In the genomic region with DNA sequence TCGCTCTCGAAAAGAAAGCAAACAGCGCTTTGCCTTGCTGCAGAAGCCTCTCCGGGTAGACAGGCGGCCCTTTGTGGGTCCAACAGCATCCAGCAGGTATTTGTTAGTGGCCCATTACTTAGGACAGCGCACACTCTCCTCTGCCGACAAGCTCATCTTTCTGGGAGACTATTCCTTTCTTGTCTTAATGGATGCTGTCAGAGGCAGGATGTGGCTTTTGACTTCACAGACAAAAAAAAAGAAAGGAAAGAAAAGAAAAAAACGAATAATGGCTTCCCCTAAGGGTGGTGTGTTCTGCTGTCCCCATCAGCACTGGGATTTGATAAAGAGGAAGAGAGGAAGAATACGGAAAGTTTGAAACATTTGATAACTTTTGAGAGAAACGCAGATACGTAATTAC, we compare ENCODE assay signal across 9 mouse cellular contexts.
DNase-seq lines count a peak whose midpoint lies in the region; ATAC-seq and TF ChIP-seq lines count a peak whose summit lies in the region.
"Had no signal": no experiment of that assay in that cellular context is flagged by ENCODE, and none has a peak within 500 bp of the region (broad histone marks: within the 10 kb centered on the region; RNA-seq: fewer than 3 reads in every experiment).

No protein-coding gene starts in this region.

- WGBS in heart, embryonic 11.5 days (ENCODE audit: insufficient replicate concordance) = 20% methylated on average over 11 of the region's 11 CpGs
- WGBS in stomach, embryonic 14.5 days = 14% methylated on average over 11 of the region's 11 CpGs
- 27% methylated on average over 11 of the region's 11 CpGs for WGBS in stomach, postnatal 0 days
- 29% methylated on average over 11 of the region's 11 CpGs for WGBS in liver, embryonic 12.5 days (ENCODE audit: insufficient replicate concordance)

- no peaks in the 10 kb centered on the region for H3K9me3 ChIP-seq in heart, embryonic 11.5 days (replicated peaks; ENCODE audit: control insufficient read depth, low read length)
- no peaks in the 10 kb centered on the region for H3K9me3 ChIP-seq in stomach, embryonic 14.5 days (ENCODE audit: control insufficient read depth, low read depth, low read length)
- no peaks in the 10 kb centered on the region for H3K9me3 ChIP-seq in stomach, postnatal 0 days (ENCODE audit: control insufficient read depth, low read length)
- no peaks in the 10 kb centered on the region for H3K9me3 ChIP-seq in liver, embryonic 12.5 days (replicated peaks)

- no peak for DNase-seq in heart, adult 18-20 months
- DNase-seq in stomach, postnatal 0 days (ENCODE audit: low spot score) = no peak
- DNase-seq in thymus, postnatal 4 days = peak; percentile 33
- no peak for DNase-seq in right cerebral cortex, postnatal 25 days
- DNase-seq in left cerebral cortex, postnatal 36 days (ENCODE audit: low spot score in 2 of 2) = no peak
- DNase-seq: adrenal gland, postnatal 10 days had no signal

- no peak for ATAC-seq in heart, embryonic 11.5 days (replicated peaks; ENCODE audit: insufficient number of reproducible peaks, low FRiP score, low TSS enrichment)
- ATAC-seq in stomach, embryonic 14.5 days (ENCODE audit: insufficient number of reproducible peaks, insufficient read depth, low FRiP score, low read depth) = no peak
- ATAC-seq in stomach, postnatal 0 days (ENCODE audit: low FRiP score, low TSS enrichment) = no peak
- ATAC-seq in liver, embryonic 12.5 days = no peak

- peaks cover 19% of the 10 kb centered on the region; the same call in 1 of the 2 replicates for H3K4me1 ChIP-seq in heart, embryonic 11.5 days (ENCODE audit: control insufficient read depth, insufficient read depth, low read length)
- peaks cover 18% of the 10 kb centered on the region for H3K4me1 ChIP-seq in stomach, embryonic 14.5 days (ENCODE audit: control insufficient read depth, insufficient read depth, low read length)
- no peaks in the 10 kb centered on the region for H3K4me1 ChIP-seq in stomach, postnatal 0 days (replicated peaks; ENCODE audit: control insufficient read depth, insufficient read depth)
- H3K4me1 ChIP-seq in liver, embryonic 12.5 days = peaks cover 18% of the 10 kb centered on the region

- H3K4me2 ChIP-seq in heart, embryonic 11.5 days = peak overlapping the region; percentile 58
- peak overlapping the region; percentile 29 for H3K4me2 ChIP-seq in stomach, embryonic 14.5 days (replicated peaks; ENCODE audit: low read depth, low read length)
- H3K4me2 ChIP-seq in stomach, postnatal 0 days (replicated peaks; ENCODE audit: low read depth) = no peak overlapping the region
- H3K4me2 ChIP-seq in liver, embryonic 12.5 days = peak overlapping the region; percentile 54

- no peak overlapping the region for H3K27ac ChIP-seq in heart, embryonic 11.5 days (ENCODE audit: low read depth, low read length)
- no peak overlapping the region for H3K27ac ChIP-seq in stomach, embryonic 14.5 days (ENCODE audit: low read length)
- no peak overlapping the region for H3K27ac ChIP-seq in stomach, postnatal 0 days (replicated peaks)
- 0 out of 2 replicates have a peak overlapping the region, but pooled peaks have one; percentile 22 for H3K27ac ChIP-seq in liver, embryonic 12.5 days

- intact Hi-C loops in left cerebral cortex, postnatal 36 days (cut with DNase I) = no loop called here

- H3K4me3 ChIP-seq in heart, embryonic 11.5 days (ENCODE audit: low read depth, low read length) = peak overlapping the region; percentile 18; the same call in 1 of the 2 replicates
- no peak overlapping the region for H3K4me3 ChIP-seq in stomach, embryonic 14.5 days (ENCODE audit: low read depth, low read length)
- no peak overlapping the region for H3K4me3 ChIP-seq in stomach, postnatal 0 days (ENCODE audit: low read depth, low read length)
- H3K4me3 ChIP-seq in liver, embryonic 12.5 days = no peak overlapping the region

- TF ChIP-seq CTCF in stomach, postnatal 0 days (IDR thresholded peaks at IDR 0.05; ENCODE audit: low read depth) = no peak

- TF ChIP-seq EP300 in stomach, postnatal 0 days (optimal IDR thresholded peaks at IDR 0.05) = no peak

- H3K27me3 ChIP-seq in heart, embryonic 11.5 days (ENCODE audit: control insufficient read depth, insufficient read depth, low read length) = no peaks in the 10 kb centered on the region
- no peaks in the 10 kb centered on the region for H3K27me3 ChIP-seq in stomach, embryonic 14.5 days (ENCODE audit: control insufficient read depth, insufficient read depth, low read length)
- H3K27me3 ChIP-seq in stomach, postnatal 0 days (ENCODE audit: control insufficient read depth, insufficient read depth, low read length) = no peaks in the 10 kb centered on the region
- H3K27me3 ChIP-seq in liver, embryonic 12.5 days (replicated peaks) = peaks cover 3% of the 10 kb centered on the region; the same call in 1 of the 2 replicates

- no peak overlapping the region for H3K9ac ChIP-seq in heart, embryonic 11.5 days (ENCODE audit: low read depth, low read length)
- H3K9ac ChIP-seq in stomach, embryonic 14.5 days (replicated peaks; ENCODE audit: low read depth, low read length) = no peak overlapping the region
- no peak overlapping the region for H3K9ac ChIP-seq in stomach, postnatal 0 days (ENCODE audit: low read length)
- H3K9ac ChIP-seq in liver, embryonic 12.5 days = no peak overlapping the region

- no peaks in the 10 kb centered on the region for H3K36me3 ChIP-seq in heart, embryonic 11.5 days (ENCODE audit: control insufficient read depth, insufficient read depth, low read length)
- no peaks in the 10 kb centered on the region for H3K36me3 ChIP-seq in stomach, embryonic 14.5 days (ENCODE audit: control insufficient read depth, insufficient read depth, low read length)
- no peaks in the 10 kb centered on the region for H3K36me3 ChIP-seq in stomach, postnatal 0 days (ENCODE audit: control insufficient read depth, insufficient read depth, low read length)
- no peaks in the 10 kb centered on the region for H3K36me3 ChIP-seq in liver, embryonic 12.5 days
